Mouse (Mus musculus) intestine, embryonic 15.5 days (tissue): ENCODE data around the gene Trim47. TPM values are rescaled to one million over a fixed set of nuclear protein-coding genes. Genes with fewer than 3 reads are reported as not detected.
"Not testable (repeated sequence)": the region's sequence is repeated elsewhere in the genome, so short reads cannot be mapped to it uniquely, and the experiment has no call there.

Experiments used
- ATAC-seq: fragments of 200-750 bp; cut with Nextera tagmentation; 2 replicates; pipeline ENCODE4 v1.8.0; 2017; ENCODE audit warnings: moderate TSS enrichment, moderate library complexity
- H3K27ac ChIP-seq: fragments of 300-500 bp; sonication (generic); 2 replicates; pipeline ENCODE4 v1.5.1; 2015; ENCODE audit warnings: mild to moderate bottlenecking, inconsistent platforms
- H3K27me3 ChIP-seq: fragments of 300-500 bp; sonication (generic); replicated peaks from 2 replicates; pipeline ENCODE4 v1.6.1; 2015; ENCODE audit warnings: inconsistent platforms
- H3K36me3 ChIP-seq: fragments of 300-500 bp; sonication (generic); 2 replicates; pipeline ENCODE4 v1.6.1; 2015; ENCODE audit warnings: inconsistent platforms
- H3K4me1 ChIP-seq: fragments of 300-500 bp; sonication (generic); replicated peaks from 2 replicates; pipeline ENCODE4 v1.6.1; 2015; ENCODE audit warnings: inconsistent platforms
- H3K4me2 ChIP-seq: fragments of 300-500 bp; sonication (generic); replicated peaks from 2 replicates; pipeline ENCODE4 v1.6.1; 2015; ENCODE audit warnings: mild to moderate bottlenecking, inconsistent platforms
- H3K4me3 ChIP-seq: fragments of 300-500 bp; sonication (generic); replicated peaks from 2 replicates; pipeline ENCODE4 v1.5.1; 2015; ENCODE audit warnings: inconsistent platforms
- H3K9ac ChIP-seq: fragments of 300-500 bp; sonication (generic); 2 replicates; pipeline ENCODE4 v1.6.1; 2015; ENCODE audit warnings: inconsistent platforms
- H3K9me3 ChIP-seq: fragments of 300-500 bp; sonication (generic); 2 replicates; pipeline ENCODE4 v1.6.1; 2016; ENCODE audit warnings: inconsistent platforms
- WGBS: fragments of 180-500 bp; shearing (Covaris S2); methylation state at CpG from one replicate; pipeline ENCODE4 v1.1.7; 2015; 5-methylcytosine and 5-hydroxymethylcytosine counted together
- polyA plus RNA-seq: library from polyadenylated mRNA; unstranded; fragments of >200 nt; fragmentation: Nextera tagmentation; extraction: Ambion mirVana; gene quantifications from 2 replicates; pipeline ENCODE4 v1.2.1, GENCODE M21; 2015

The Trim47 gene
- polyA plus RNA-seq, 1 experiment from 2014 or later, result 18.0 TPM

DNA sequence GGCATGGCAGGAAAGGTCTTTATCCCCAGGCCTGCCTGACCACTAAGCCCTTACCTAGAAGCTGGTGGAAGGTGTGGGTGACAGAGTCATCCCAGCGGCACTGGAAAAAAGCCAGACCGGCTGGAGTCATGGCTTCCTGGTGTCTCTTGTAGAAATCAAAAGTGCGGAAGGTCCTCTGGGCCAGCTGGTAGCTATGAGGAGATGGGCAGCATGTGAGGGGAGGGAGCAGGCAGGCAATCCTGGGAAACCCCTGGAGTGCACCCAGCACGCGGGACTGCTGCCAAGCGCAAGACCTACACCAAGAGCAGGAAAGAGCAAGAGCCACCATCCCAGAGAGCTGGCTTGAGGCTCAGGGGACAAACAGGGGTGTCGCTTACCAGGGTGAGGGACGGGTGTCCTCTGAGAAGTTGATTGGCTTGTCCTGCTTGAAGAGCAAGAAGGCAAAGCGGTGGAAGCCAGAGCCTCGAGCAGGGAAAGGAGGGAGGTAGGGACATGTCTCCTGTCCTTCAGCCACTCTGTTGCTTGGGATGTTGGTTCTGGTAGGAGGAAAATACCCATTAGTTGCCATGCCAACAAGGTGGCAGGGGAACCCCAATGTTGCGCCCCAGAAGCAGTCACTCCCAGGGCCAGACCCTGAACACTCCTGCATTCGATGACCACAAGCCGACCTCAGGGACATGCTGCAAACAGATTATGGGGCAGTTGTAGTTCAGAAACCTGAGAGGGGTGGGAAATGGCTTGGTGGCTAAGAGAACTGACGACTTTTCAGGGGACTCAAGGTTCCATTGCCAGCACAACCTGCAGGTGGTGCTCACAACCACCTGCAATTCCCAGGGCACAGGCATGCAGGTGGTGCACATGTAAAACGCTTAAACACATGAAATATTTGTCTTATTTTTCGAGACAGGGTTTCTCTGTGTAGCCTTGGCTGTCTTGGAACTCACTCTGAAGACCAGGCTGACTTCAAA lies 5.6 kb upstream of the Trim47 start:
- Histone ChIP-seq H3K27me3 (no peaks in the 10 kb centered on the region), H3K4me1 (peaks cover 27% of the 10 kb centered on the region), H3K36me3 (peaks cover 10% of the 10 kb centered on the region; the same call in 1 of the 2 replicates), H3K4me3 (no peak overlapping the region), H3K9ac (no peak overlapping the region), H3K4me2 (no peak overlapping the region), H3K9me3 (no peaks in the 10 kb centered on the region), H3K27ac (no peak overlapping the region)
- no peak for ATAC-seq
- 82% methylated on average over 16 of the region's 16 CpGs for WGBS

DNA sequence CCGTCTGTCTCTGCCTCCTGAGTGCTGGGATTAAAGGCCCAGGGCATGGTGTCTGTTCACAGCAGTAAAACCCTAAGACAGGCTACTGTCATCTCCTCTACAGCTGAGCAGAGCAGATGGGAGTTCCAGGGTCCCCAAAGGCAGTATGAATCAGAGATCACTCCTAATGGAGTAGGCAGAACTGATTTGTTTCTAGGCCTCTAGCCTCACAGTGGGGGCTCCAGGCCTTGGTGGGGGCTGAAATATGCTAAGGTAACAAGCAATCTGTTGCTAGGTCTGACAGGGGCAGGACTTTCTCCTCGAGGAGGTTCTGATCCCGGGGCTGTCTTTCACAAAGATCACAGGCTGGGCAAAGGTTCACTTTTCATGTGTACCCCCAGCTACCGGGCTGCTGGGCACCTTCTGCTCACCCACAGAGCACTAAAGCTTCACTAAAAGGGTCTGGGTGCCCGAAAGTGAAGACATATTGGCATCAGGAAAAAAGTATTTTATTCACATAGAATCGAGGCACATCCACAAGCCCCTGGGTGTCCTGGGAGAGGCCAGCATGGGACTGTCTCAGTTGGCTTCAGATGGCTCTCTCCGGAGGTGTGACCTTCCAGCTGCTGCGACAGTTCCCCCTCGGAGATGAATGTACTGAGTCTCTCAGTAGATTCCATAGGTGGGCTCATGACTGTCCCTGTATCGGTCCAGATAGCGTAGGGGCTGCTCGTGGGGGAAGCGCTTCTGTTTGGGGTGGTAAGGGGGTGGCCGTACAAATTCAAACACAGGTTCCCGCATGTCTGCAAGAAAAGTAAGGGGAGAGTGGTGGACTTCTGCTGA lies 4.5 kb upstream of the Trim47 start:
- H3K9me3 ChIP-seq, result no peaks in the 10 kb centered on the region
- peak; percentile 2 for ATAC-seq
- H3K4me2 ChIP-seq, result peak overlapping the region; percentile 82
- H3K4me3 ChIP-seq, result peak overlapping the region; percentile 66
- H3K27me3 ChIP-seq, result no peaks in the 10 kb centered on the region
- peaks cover 31% of the 10 kb centered on the region for H3K4me1 ChIP-seq
- WGBS, result 76% methylated on average over 15 of the region's 15 CpGs
- peak overlapping the region; percentile 96 for H3K27ac ChIP-seq
- peaks cover 10% of the 10 kb centered on the region; the same call in 1 of the 2 replicates for H3K36me3 ChIP-seq
- H3K9ac ChIP-seq, result peak overlapping the region; percentile 81

DNA sequence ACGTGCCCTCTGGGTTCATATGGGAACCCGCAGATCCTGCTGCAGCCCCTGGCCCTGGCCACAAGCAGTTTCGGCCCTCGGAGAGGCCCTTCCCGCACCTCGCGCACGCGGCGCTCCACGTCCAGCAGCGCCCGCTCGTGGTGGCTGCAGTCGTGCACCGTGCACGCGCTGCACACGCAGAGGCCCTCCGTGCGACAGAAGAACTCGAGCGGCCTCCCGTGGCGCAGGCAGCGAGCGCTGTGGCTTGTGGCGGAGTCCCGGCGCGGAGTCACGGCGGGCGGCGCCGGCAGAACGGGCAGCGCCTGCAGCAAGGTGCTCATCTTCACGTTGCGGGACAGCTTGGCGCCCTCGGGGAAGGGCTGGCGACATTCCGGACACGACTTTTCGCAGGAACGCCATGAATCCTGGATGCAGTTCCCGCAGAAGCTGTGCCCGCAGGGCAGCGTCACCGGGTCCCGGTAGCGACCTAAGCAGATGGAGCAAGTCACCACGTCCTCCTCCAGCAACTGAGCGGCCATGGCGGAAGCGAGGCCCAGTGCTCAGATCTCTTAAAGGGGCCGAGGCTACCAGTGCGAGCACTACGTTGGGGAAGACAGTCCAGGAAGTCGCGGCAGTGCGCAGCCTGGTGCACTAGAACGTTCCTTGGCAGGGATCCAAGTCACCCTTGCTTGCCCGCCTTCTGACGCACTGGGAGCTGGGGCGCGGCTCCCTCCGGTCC lies 3.6 kb upstream of the Trim47 start, which contains the start of gene Trim65:
Trim65 (minus strand) TSS at position 641 of the 718 bp plus-strand sequence.
- WGBS, result under 1% methylated on average over 67 of the region's 69 CpGs
- Histone ChIP-seq H3K36me3 (peaks cover 18% of the 10 kb centered on the region), H3K27ac (peak within 1 kb of the TSS; percentile 96), H3K4me3 (peak within 1 kb of the TSS; percentile 66), H3K9ac (peak within 1 kb of the TSS; percentile 81), H3K9me3 (no peaks in the 10 kb centered on the region), H3K4me2 (peak within 1 kb of the TSS; percentile 82), H3K4me1 (peaks cover 31% of the 10 kb centered on the region), H3K27me3 (no peaks in the 10 kb centered on the region)
- peak; percentile 89 for ATAC-seq

DNA sequence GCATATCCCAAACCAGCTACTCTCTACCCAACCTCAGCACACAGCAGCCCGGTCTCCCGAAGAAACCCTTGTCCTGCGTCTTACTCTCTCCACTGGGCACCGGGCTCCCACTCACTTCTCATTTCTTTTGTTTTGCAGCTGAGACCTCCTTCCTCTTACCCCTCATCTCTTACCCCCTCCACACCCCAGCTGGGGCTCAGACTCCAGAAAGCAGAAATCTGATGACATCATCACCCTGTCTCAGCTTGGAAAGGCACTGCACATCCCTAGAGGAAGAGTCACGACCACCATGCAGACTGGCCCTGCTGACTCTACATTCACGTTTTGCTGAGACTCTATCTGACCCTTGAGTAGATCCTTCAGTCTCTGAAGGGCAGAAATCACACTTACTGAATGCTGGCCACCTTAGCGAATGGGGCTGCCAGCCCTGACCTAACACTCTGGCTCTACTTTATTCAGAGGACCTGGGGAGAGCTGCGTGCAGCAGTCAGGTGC lies 3.0 kb upstream of the Trim47 start:
- Histone ChIP-seq H3K4me2 (peak overlapping the region; percentile 82), H3K9me3 (no peaks in the 10 kb centered on the region), H3K4me3 (peak overlapping the region; percentile 66), H3K27ac (peak overlapping the region; percentile 96), H3K4me1 (peaks cover 31% of the 10 kb centered on the region), H3K36me3 (peaks cover 23% of the 10 kb centered on the region), H3K27me3 (no peaks in the 10 kb centered on the region), H3K9ac (peak overlapping the region; percentile 81)
- WGBS, result 44% methylated on average over 8 of the region's 8 CpGs
- peak; percentile 18; the same call in 1 of the 2 replicates for ATAC-seq

- WGBS, result 85% methylated on average over 9 of the region's 9 CpGs
- Histone ChIP-seq H3K4me2 (peak overlapping the region; percentile 82), H3K4me3 (no peak overlapping the region), H3K9ac (peak overlapping the region; percentile 81; the same call in 1 of the 2 replicates), H3K9me3 (no peaks in the 10 kb centered on the region), H3K27ac (no peak overlapping the region), H3K36me3 (peaks cover 20% of the 10 kb centered on the region), H3K27me3 (no peaks in the 10 kb centered on the region), H3K4me1 (peaks cover 31% of the 10 kb centered on the region)
- no peak for ATAC-seq
These were observed 2.2 kb upstream of the Trim47 start for GRCm38 (mm10) chr11:116129091-116129790.

- Histone ChIP-seq H3K27me3 (no peaks in the 10 kb centered on the region), H3K9ac (peak overlapping the region; percentile 28; the same call in 1 of the 2 replicates), H3K4me2 (peak overlapping the region; percentile 43), H3K4me1 (peaks cover 31% of the 10 kb centered on the region), H3K9me3 (no peaks in the 10 kb centered on the region), H3K4me3 (no peak overlapping the region), H3K27ac (0 out of 2 replicates have a peak overlapping the region, but pooled peaks have one; percentile 77), H3K36me3 (peaks cover 20% of the 10 kb centered on the region)
- ATAC-seq, result no peak
- WGBS, result 60% methylated on average over 9 of the region's 9 CpGs
These were observed 976 bp upstream of the Trim47 start for GRCm38 (mm10) chr11:116127986-116128385.

DNA sequence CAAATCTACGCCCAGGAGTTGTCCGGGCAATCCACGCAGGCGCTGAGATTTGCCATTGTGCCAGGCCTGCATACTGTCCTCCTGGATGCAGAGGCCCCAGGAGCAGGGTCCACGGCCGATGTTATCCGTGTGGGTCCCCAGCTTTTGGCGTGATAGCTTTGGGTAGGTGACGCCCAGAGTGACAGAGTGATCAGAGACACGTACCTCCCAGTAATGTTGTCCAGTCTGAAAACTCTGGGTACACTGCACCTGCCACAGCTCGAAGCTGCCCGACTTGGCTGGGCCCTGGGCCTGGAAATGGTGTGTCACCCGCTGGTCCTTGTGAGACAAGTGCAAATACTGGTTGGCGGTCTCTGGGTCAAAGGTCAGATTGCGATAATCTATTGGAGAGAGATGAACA lies 749 bp downstream of the Trim47 start:
- Histone ChIP-seq H3K27me3 (no peaks in the 10 kb centered on the region), H3K4me3 (no peak overlapping the region), H3K27ac (no peak overlapping the region), H3K36me3 (peaks cover 17% of the 10 kb centered on the region), H3K9me3 (no peaks in the 10 kb centered on the region), H3K4me2 (no peak overlapping the region), H3K4me1 (peaks cover 24% of the 10 kb centered on the region), H3K9ac (no peak overlapping the region)
- 93% methylated on average over 15 of the region's 15 CpGs for WGBS
- no peak for ATAC-seq

DNA sequence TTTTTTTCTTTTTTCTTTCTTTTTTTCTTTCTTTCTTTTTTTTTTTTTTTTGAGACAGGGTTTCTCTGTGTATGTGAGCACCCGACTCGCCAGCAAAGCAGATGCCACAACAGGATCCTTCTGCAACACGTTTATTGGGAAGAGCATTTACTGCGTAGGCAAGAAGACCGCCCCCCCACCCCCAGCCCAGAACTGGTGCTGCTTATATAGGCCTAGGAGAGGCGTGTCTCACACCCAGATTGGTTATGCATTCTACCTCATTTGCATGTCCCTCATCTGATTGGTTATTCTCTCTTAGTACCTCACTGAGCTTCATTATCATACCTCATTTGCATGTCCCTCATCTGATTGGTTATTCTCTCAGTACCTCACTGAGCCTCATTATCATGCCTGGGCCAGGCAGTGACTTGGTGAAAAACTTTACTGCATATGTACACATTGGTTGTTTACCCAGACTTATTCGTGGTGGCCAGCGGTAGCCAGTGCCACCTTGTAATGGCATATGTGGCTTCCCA lies 5.2 kb downstream of the Trim47 start:
- H3K27me3 ChIP-seq, ATAC-seq, H3K27ac ChIP-seq, H3K4me2 ChIP-seq, H3K9me3 ChIP-seq, H3K4me1 ChIP-seq, H3K4me3 ChIP-seq, H3K9ac ChIP-seq: not testable (repeated sequence)
- peaks cover 17% of the 10 kb centered on the region for H3K36me3 ChIP-seq
- WGBS, result 93% methylated on average over 8 of the region's 8 CpGs

GRCm38 (mm10) chr11:116117819-116118218 lies 9.2 kb downstream of the Trim47 start:
- Histone ChIP-seq H3K27ac (no peak overlapping the region), H3K27me3 (no peaks in the 10 kb centered on the region), H3K4me3 (no peak overlapping the region), H3K36me3 (no peaks in the 10 kb centered on the region), H3K4me1 (no peaks in the 10 kb centered on the region), H3K4me2 (no peak overlapping the region), H3K9ac (no peak overlapping the region), H3K9me3 (no peaks in the 10 kb centered on the region)
- no peak for ATAC-seq

GRCm38 (mm10) chr11:116117241-116117640 lies 9.8 kb downstream of the Trim47 start:
- H3K4me2 ChIP-seq, result no peak overlapping the region
- H3K36me3 ChIP-seq, result no peaks in the 10 kb centered on the region
- WGBS, result 71% methylated on average over 12 of the region's 12 CpGs
- H3K4me3 ChIP-seq, result no peak overlapping the region
- no peak for ATAC-seq
- H3K27ac ChIP-seq, result no peak overlapping the region
- H3K9ac ChIP-seq, result no peak overlapping the region
- no peaks in the 10 kb centered on the region for H3K27me3 ChIP-seq
- no peaks in the 10 kb centered on the region for H3K4me1 ChIP-seq
- H3K9me3 ChIP-seq, result no peaks in the 10 kb centered on the region

GRCm38 (mm10) chr11:116111611-116112203 lies 15.3 kb downstream of the Trim47 start:
- Histone ChIP-seq H3K9me3 (no peaks in the 10 kb centered on the region), H3K4me3 (no peak overlapping the region), H3K27ac (no peak overlapping the region), H3K9ac (no peak overlapping the region), H3K4me1 (peaks cover 37% of the 10 kb centered on the region), H3K36me3 (no peaks in the 10 kb centered on the region), H3K27me3 (peaks cover 41% of the 10 kb centered on the region), H3K4me2 (no peak overlapping the region)
- 90% methylated on average over 19 of the region's 19 CpGs for WGBS
- ATAC-seq, result no peak
